10 mouse cellular contexts compared by ENCODE assay signal in genomic region chr2:146477491-146477890, GRCm38 (mm10).
"Had no signal": no experiment of that assay in that cellular context is flagged by ENCODE, and none has a peak within 500 bp of the region (broad histone marks: within the 10 kb centered on the region; RNA-seq: fewer than 3 reads in every experiment).

No protein-coding gene starts in this region.

- DNase-seq: kidney, postnatal 10 days; kidney, postnatal 36 days; layer of hippocampus, postnatal 36 days; liver, embryonic 13.5 days; lung, adult 2 months; lung, postnatal 14 days; lung, postnatal 4 days; midbrain, embryonic 14.5 days; thymus, adult 18-20 months; thymus, postnatal 25 days had no signal
